Mouse (Mus musculus) small intestine, adult 2 months (tissue): ENCODE measurements around the gene Gsta4.

Experiments
- CTCF ChIP-seq: fragments of 200-500 bp; IDR thresholded peaks from 2 replicates; pipeline ENCODE4 v1.5.1; 2012; ENCODE audit warnings: low read depth, mild to moderate bottlenecking, control low read depth, inconsistent platforms, low read length, moderate library complexity, mixed read lengths; ENCODE audit not compliant: insufficient replicate concordance, insufficient read length; ENCODE audit errors: extremely low read depth
- POLR2A ChIP-seq: fragments of 200-500 bp; IDR thresholded peaks from 2 replicates; pipeline ENCODE4 v1.6.1; 2012; ENCODE audit warnings: low read depth, mild to moderate bottlenecking, control low read depth, inconsistent platforms, low read length, moderate library complexity

- TF ChIP-seq CTCF (no peak), POLR2A (no peak)
Measured at GRCm38 (mm10) chr9:78146627-78147026, 35.9 kb upstream of the Gsta4 start.
